Mouse (Mus musculus) left cerebral cortex, adult 9 months (tissue): ENCODE data around the gene Timp2.
A peak's percentile ranks its signal among the peaks of the same experiment; 100 is the strongest.
"Not testable (repeated sequence)": the region's sequence is repeated elsewhere in the genome, so short reads cannot be mapped to it uniquely, and the experiment has no call there.

Experiments used
- DNase-seq, 2 experiments: peaks; one replicate each; pipeline ENCODE4 v3.0.0; 2022; ENCODE audit warnings: low spot score in 2 of 2

The Timp2 gene

GRCm38 (mm10) chr11:118337491-118338168 is 17.9 kb downstream of the Timp2 start:
- peak in 1 of 2 experiments; percentile 74 for DNase-seq

GRCm38 (mm10) chr11:118333431-118333830 is 22.1 kb downstream of the Timp2 start:
- no peak for DNase-seq

- DNase-seq: no peak
These were observed 23.2 kb downstream of the Timp2 start for GRCm38 (mm10) chr11:118332376-118332775.

- peak in 1 of 2 experiments; percentile 75 for DNase-seq
These were observed 24.8 kb downstream of the Timp2 start for GRCm38 (mm10) chr11:118330777-118331176.

- DNase-seq: no peak
These were observed 25.2 kb downstream of the Timp2 start for GRCm38 (mm10) chr11:118330361-118330760.

GRCm38 (mm10) chr11:118328947-118329346 is 26.6 kb downstream of the Timp2 start:
- DNase-seq: no peak

GRCm38 (mm10) chr11:118328511-118328910 is 27.0 kb downstream of the Timp2 start:
- no peak for DNase-seq

- peak; percentile 78 to 93 for DNase-seq
These were observed 28.3 kb downstream of the Timp2 start for GRCm38 (mm10) chr11:118326991-118327971.

GRCm38 (mm10) chr11:118326491-118326890 is 29.0 kb downstream of the Timp2 start:
- no peak for DNase-seq

GRCm38 (mm10) chr11:118324541-118324940 is 31.0 kb downstream of the Timp2 start:
- no peak for DNase-seq

GRCm38 (mm10) chr11:118323974-118324373 is 31.6 kb downstream of the Timp2 start:
- DNase-seq: no peak

GRCm38 (mm10) chr11:118322647-118323046 is 32.9 kb downstream of the Timp2 start:
- no peak for DNase-seq

GRCm38 (mm10) chr11:118321971-118322370 is 33.6 kb downstream of the Timp2 start:
- DNase-seq: no peak

- DNase-seq: no peak
These were observed 34.0 kb downstream of the Timp2 start for GRCm38 (mm10) chr11:118321500-118321899.

GRCm38 (mm10) chr11:118318678-118319077 is 36.9 kb downstream of the Timp2 start:
- no peak for DNase-seq

- DNase-seq: peak in 1 of 2 experiments; percentile 50
These were observed 38.4 kb downstream of the Timp2 start for GRCm38 (mm10) chr11:118317129-118317528.

GRCm38 (mm10) chr11:118316231-118316806 is 39.2 kb downstream of the Timp2 start:
- no peak for DNase-seq

- DNase-seq: no peak
These were observed 43.3 kb downstream of the Timp2 start for GRCm38 (mm10) chr11:118312132-118312723.

GRCm38 (mm10) chr11:118307962-118308361 is 47.6 kb downstream of the Timp2 start:
- DNase-seq: not testable (repeated sequence)

- DNase-seq: not testable (repeated sequence)
These were observed 51.6 kb downstream of the Timp2 start for GRCm38 (mm10) chr11:118303959-118304358.

GRCm38 (mm10) chr11:118298810-118299209 is 56.7 kb downstream of the Timp2 start:
- DNase-seq: no peak

GRCm38 (mm10) chr11:118297967-118298366 is 57.6 kb downstream of the Timp2 start:
- DNase-seq: no peak
